Mouse (Mus musculus) kidney, postnatal 36 days (tissue): ENCODE measurements around the gene Phf11a.
"Not testable (repeated sequence)": the region's sequence is repeated elsewhere in the genome, so short reads cannot be mapped to it uniquely, and the experiment has no call there.

Source experiments
- DNase-seq, 2 experiments: peaks; one replicate each; pipeline ENCODE4 v3.0.0; 2021 to 2022; ENCODE audit warnings: mixed read lengths in 2 of 2

The Phf11a gene

DNA sequence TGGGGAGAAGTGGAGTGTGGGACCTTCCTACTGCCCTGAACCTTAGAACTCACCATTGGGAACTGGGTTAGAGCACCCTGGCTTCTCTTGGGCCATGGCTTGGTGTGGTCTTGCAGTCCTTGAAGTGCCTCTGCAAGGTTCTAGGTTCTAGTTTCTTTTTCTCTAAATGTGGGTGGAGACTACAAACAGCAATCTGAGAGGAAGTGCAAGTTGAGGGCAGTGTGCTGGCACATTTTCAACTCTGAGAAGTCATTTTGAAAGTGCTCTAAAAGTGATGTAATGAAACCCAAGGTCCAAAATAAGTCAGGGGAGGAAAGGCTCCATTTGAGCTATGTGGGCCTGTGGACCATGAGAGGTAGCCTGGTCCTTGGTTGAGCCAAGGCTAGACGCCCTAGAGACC lies at the start of gene Phf11a:
Phf11a (minus strand) TSS at position 132 of the 400 bp plus-strand sequence.
- DNase-seq, result peak; percentile 14 to 20

DNA sequence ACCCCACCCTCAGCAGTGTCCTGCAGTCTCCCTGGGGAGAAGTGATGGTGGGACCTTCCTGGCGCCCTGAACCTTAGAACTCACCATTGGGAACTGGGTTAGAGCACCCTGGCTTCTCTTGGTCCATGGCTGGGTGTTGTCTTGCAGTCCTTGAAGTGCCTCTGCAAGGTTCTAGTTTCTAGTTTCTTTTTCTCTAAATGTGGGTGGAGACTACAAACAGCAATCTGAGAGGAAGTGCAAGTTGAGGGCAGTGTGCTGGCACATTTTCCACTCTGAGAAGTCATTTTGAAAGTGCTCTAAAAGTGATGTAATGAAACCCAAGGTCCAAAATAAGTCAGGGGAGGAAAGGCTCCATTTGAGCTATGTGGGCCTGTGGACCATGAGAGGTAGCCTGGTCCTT lies 43.9 kb upstream of the Phf11a start, which contains the start of gene Phf11b:
Phf11b (minus strand) TSS at position 163 of the 400 bp plus-strand sequence.
- DNase-seq, result peak; percentile 21 to 33

GRCm38 (mm10) chr14:59339541-59339940 lies 42.2 kb upstream of the Phf11a start:
- DNase-seq, result no peak

DNA sequence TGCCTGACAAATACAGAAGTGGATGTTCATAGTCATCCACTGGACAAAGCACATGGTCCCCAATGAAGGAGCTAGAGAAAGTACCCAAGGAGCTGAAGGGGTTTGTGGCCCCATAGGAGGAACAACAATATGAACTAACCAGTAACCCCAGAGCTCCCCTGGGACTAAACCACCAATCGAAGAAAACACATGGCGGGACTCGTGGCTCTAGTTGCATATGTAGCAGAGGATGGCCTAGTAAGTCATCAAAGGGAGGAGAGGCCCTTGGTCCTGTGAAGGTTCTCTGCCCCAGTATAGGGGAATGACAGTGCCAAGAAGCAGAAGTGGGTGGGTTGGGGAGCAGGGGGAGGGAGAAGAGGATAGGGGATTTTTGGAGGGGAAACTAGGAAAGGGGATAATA lies 38.7 kb upstream of the Phf11a start:
- DNase-seq, result not testable (repeated sequence)

GRCm38 (mm10) chr14:59330499-59330898 lies 33.2 kb upstream of the Phf11a start:
- DNase-seq, result peak; percentile 13 to 31

DNA sequence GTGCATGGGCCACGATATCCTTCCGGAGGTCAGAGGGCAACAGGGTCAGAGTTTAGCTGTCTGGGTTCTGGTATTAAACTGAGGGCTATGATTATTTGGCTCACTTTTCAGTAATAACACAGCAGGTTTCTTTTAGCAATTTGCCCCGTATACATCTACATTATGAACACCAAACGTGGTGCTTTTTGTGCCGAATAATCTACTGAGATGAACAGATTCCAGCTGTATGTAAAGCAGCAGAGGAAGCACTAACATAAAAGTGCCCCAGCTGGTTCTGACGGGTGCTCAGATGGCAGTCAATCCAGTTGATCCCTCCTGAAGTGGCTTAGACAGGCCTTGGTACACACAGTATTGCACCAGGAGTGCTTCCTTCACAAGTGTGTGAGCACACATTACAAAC lies 22.6 kb upstream of the Phf11a start:
- not testable (repeated sequence) for DNase-seq

DNA sequence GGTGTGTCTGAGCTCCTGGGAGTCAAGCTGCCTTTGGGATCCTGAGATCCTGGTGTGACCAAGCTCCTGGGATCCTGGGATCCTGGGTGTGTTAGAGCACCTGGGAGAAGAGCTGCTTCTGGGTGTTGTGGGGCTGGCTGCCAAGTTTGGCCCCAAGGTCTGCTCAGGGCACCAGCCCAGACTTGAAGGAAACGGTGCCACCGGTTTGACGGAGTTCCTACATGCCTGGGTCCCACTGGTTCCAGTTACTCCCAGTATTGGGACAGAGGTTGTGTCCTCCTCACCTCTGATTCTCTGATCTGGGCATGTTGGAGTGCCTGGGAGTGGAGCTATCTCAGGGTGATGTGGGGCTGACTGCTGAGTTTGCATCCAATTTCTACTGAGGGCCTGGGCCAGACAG lies 21.7 kb upstream of the Phf11a start:
- DNase-seq, result not testable (repeated sequence)

DNA sequence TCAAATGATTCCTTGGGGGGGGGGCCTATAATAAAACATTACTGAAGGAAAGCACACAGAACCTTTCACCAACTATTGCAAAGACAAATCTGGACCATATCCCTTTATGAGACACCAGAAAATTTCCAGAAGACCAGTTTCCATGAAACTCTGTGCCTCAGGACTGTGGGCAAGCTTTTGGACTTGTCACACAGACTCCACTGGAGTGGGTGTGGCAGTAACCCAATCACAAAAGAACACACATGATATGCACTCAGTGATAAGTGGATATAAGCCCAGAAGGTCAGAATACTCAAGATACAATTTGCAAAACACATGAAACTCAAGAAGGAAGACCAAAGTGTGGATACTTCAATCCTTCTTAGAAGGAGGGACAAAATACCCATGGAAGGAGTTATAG lies 5.6 kb downstream of the Phf11a start:
- not testable (repeated sequence) for DNase-seq

DNA sequence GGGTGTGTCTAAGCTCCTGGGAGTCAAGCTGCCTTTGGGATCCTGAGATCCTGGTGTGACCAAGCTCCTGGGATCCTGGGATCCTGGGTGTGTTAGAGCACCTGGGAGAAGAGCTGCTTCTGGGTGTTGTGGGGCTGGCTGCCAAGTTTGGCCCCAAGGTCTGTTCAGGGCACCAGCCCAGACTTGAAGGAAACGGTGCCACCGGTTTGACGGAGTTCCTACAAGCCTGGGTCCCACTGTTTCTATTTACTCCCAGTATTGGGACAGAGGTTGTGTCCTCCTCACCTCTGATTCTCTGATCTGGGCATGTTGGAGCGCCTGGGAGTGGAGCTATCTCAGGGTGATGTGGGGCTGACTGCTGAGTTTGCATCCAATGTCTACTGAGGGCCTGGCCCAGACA lies 22.4 kb downstream of the Phf11a start:
- not testable (repeated sequence) for DNase-seq

DNA sequence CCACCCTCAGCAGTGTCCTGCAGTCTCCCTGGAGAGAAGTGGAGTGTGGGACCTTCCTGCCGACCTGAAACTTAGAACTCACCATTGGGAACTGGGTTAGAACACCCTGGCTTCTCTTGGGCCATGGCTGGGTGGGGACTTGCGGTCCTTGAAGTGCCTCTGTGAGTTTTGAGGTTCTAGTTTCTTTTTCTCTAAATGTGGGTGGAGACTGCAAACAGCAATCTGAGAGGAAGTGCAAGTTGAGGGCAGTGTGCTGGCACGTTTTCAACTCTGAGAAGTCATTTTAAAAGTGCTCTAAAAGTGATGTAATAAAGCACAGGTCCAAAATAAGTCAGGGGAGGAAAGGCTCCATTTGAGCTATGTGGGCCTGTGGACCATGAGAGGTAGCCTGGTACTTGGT lies 37.3 kb downstream of the Phf11a start, which contains the start of gene Gm6904:
Gm6904 (minus strand) TSS at position 161 of the 400 bp plus-strand sequence.
- peak; percentile 30 to 39 for DNase-seq

DNA sequence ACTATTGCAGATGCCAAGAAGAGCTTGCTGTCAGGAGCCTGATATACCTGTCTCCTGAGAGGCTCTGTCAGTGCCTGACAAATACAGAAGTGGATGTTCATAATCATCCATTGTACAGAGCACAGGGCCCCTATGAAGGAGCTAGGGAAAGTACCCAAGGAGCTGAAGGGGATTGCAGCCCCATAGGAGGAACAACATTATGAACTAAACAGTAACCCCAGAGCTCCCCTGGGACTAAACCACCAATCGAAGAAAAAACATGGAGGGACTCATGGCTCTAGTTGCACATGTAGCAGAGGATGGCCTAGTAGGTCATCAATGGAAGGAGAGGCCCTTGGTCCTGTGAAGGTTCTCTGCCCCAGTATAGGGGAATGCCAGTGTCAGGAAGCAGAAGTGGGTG lies 41.5 kb downstream of the Phf11a start:
- DNase-seq, result not testable (repeated sequence)

- peak in 1 of 2 experiments; percentile 29 for DNase-seq
Measured at GRCm38 (mm10) chr14:59250350-59250749, 47.0 kb downstream of the Phf11a start.

GRCm38 (mm10) chr14:59233635-59234034 lies 63.7 kb downstream of the Phf11a start:
- DNase-seq, result no peak

GRCm38 (mm10) chr14:59232003-59232402 lies 65.3 kb downstream of the Phf11a start:
- peak; percentile 16 to 43 for DNase-seq

- no peak for DNase-seq
Measured at GRCm38 (mm10) chr14:59230331-59230966, 66.9 kb downstream of the Phf11a start.

DNA sequence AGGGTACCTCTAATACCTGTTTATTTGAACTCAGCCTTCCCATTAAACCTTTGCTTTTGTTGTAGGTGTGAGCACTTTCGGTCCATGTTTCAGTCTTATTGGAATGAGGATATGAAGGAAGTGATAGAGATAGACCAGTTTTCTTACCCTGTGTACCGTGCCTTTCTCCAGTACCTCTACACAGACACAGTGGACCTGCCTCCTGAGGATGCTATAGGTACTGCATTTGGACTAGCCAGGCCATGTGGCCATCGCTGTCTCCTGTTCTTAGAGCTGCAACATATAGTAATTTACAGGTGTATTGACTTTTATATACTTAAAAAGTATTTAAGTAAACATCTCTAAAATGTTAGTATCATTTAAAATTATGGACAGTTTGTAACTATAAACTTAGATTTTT lies 67.5 kb downstream of the Phf11a start:
- no peak for DNase-seq
